Mouse (Mus musculus) MEL (cell line): Measurements from ENCODE around the gene Ezh1. TPM values are rescaled to one million over a fixed set of nuclear protein-coding genes. Genes with fewer than 3 reads are reported as not detected.

Source experiments
- DNase-seq: peaks from one replicate; pipeline ENCODE4 v3.0.0; 2011; ENCODE audit warnings: low read depth, low spot score
- H3K27ac ChIP-seq: 2 replicates; pipeline ENCODE4 v1.5.1; 2012; ENCODE audit warnings: low read depth, mild to moderate bottlenecking, control low read depth, low read length, moderate library complexity; ENCODE audit not compliant: control insufficient read depth
- H3K27me3 ChIP-seq, 2 experiments: fragments of 150-350 bp in 1 of 2; sonication (generic) in 1 of 2; 2 replicates each; pipeline ENCODE4 v1.6.1; 2012; ENCODE audit warnings: low read length in 2 of 2, mild to moderate bottlenecking in 2 of 2, improper control_type of control experiment in 1 of 2, moderate library complexity in 1 of 2; ENCODE audit not compliant: insufficient read depth in 2 of 2, control insufficient read depth in 1 of 2
- H3K36me3 ChIP-seq, 2 experiments: 2 replicates each; pipeline ENCODE4 v1.6.1; 2012 to 2014; ENCODE audit warnings: low read length in 2 of 2, improper control_type of control experiment in 1 of 2, inconsistent platforms in 1 of 2, mild to moderate bottlenecking in 1 of 2; ENCODE audit not compliant: insufficient read depth in 2 of 2, control insufficient read depth in 1 of 2
- H3K4me1 ChIP-seq, 2 experiments: fragments of 150-350 bp in 1 of 2; sonication (generic) in 1 of 2; 2 replicates each; pipeline ENCODE4 v1.6.1; 2012; ENCODE audit warnings: low read length in 2 of 2, improper control_type of control experiment in 1 of 2, mild to moderate bottlenecking in 1 of 2; ENCODE audit not compliant: insufficient read depth in 2 of 2, control insufficient read depth in 1 of 2
- H3K4me3 ChIP-seq, 2 experiments: fragments of 150-350 bp in 1 of 2; sonication (generic) in 1 of 2; 2 replicates each; pipeline ENCODE4 v1.5.1; 2012; ENCODE audit warnings: low read depth in 2 of 2, low read length in 2 of 2, mild to moderate bottlenecking in 2 of 2, moderate library complexity in 2 of 2, control low read depth in 1 of 2, improper control_type of control experiment in 1 of 2; ENCODE audit not compliant: control insufficient read depth in 1 of 2, insufficient read depth in 1 of 2
- H3K79me2 ChIP-seq: 2 replicates; pipeline ENCODE4 v1.6.1; 2012; ENCODE audit warnings: mild to moderate bottlenecking, low read length, moderate library complexity; ENCODE audit not compliant: control insufficient read depth, poor library complexity, insufficient read depth
- H3K9ac ChIP-seq: 2 replicates; pipeline ENCODE4 v1.6.1; 2012; ENCODE audit warnings: low read depth, mild to moderate bottlenecking, control low read depth, low read length, moderate library complexity; ENCODE audit not compliant: control insufficient read depth, poor library complexity, severe bottlenecking
- H3K9me3 ChIP-seq: fragments of 150-350 bp; sonication (generic); replicated peaks from 2 replicates; pipeline ENCODE4 v1.6.1; 2012; ENCODE audit warnings: mild to moderate bottlenecking, low read length, improper control_type of control experiment, moderate library complexity; ENCODE audit not compliant: insufficient read depth
- BHLHE40 ChIP-seq: IDR thresholded peaks from 2 replicates; pipeline ENCODE4 v1.6.1; 2012; ENCODE audit warnings: low read depth, mild to moderate bottlenecking, inconsistent platforms, low read length, improper control_type of control experiment, borderline replicate concordance
- CHD1 ChIP-seq: IDR thresholded peaks from 2 replicates; pipeline ENCODE4 v1.6.1; 2012; ENCODE audit warnings: low read depth, mild to moderate bottlenecking, inconsistent platforms, low read length, improper control_type of control experiment
- CTCF ChIP-seq, 3 experiments: IDR thresholded peaks in 2 of 3; conservative IDR thresholded peaks in 1 of 3; 2 replicates each; pipeline ENCODE4 v1.5.1; 2011 to 2012; ENCODE audit warnings: low read length in 3 of 3, low read depth in 2 of 3, mild to moderate bottlenecking in 2 of 3, improper control_type of control experiment in 1 of 3, inconsistent platforms in 1 of 3, mixed read lengths in 1 of 3, moderate library complexity in 1 of 3; ENCODE audit not compliant: control insufficient read depth in 1 of 3, insufficient read depth in 1 of 3, poor library complexity in 1 of 3, severe bottlenecking in 1 of 3
- EP300 ChIP-seq, 2 experiments: IDR thresholded peaks; 2 replicates each; pipeline ENCODE4 v1.6.1; 2011; ENCODE audit warnings: improper control_type of control experiment in 2 of 2, low read length in 2 of 2, low read depth in 1 of 2, mild to moderate bottlenecking in 1 of 2
- ETS1 ChIP-seq: IDR thresholded peaks from 2 replicates; pipeline ENCODE4 v1.6.1; 2012; ENCODE audit warnings: low read depth, mild to moderate bottlenecking, inconsistent platforms, low read length, improper control_type of control experiment, moderate library complexity
- GABPA ChIP-seq: IDR thresholded peaks from 2 replicates; pipeline ENCODE4 v1.6.1; 2012; ENCODE audit warnings: low read depth, mild to moderate bottlenecking, inconsistent platforms, low read length, improper control_type of control experiment, moderate library complexity
- GATA1 ChIP-seq: IDR thresholded peaks from 2 replicates; pipeline ENCODE4 v1.6.1; 2011; ENCODE audit warnings: low read depth, low read length, improper control_type of control experiment
- JUND ChIP-seq: IDR thresholded peaks from 2 replicates; pipeline ENCODE4 v1.6.1; 2011; ENCODE audit warnings: low read depth, mild to moderate bottlenecking, improper control_type of control experiment, low read length
- MAX ChIP-seq: IDR thresholded peaks from 2 replicates; pipeline ENCODE4 v1.6.1; 2011; ENCODE audit warnings: low read length, improper control_type of control experiment
- MAZ ChIP-seq: IDR thresholded peaks from 2 replicates; pipeline ENCODE4 v1.6.1; 2012; ENCODE audit warnings: low read depth, mild to moderate bottlenecking, inconsistent platforms, low read length, improper control_type of control experiment
- MEF2A ChIP-seq: IDR thresholded peaks from 2 replicates; pipeline ENCODE4 v1.6.1; 2014; ENCODE audit warnings: low read depth, mild to moderate bottlenecking, inconsistent platforms, low read length, improper control_type of control experiment; ENCODE audit not compliant: poor library complexity, insufficient replicate concordance, severe bottlenecking; ENCODE audit errors: extremely low read depth
- MXI1 ChIP-seq: IDR thresholded peaks from 2 replicates; pipeline ENCODE4 v1.6.1; 2011; ENCODE audit warnings: mild to moderate bottlenecking, low read depth, low read length, improper control_type of control experiment
- MYB ChIP-seq: IDR thresholded peaks from 2 replicates; pipeline ENCODE4 v1.6.1; 2011; ENCODE audit warnings: mild to moderate bottlenecking, low read depth, low read length, improper control_type of control experiment
- MYC ChIP-seq: IDR thresholded peaks from 2 replicates; pipeline ENCODE4 v1.6.1; 2011; ENCODE audit warnings: low read depth, mild to moderate bottlenecking, low read length, improper control_type of control experiment, moderate library complexity
- NELFE ChIP-seq: IDR thresholded peaks from 2 replicates; pipeline ENCODE4 v1.6.1; 2011; ENCODE audit warnings: low read depth, low read length, improper control_type of control experiment
- NRF1 ChIP-seq: IDR thresholded peaks from 2 replicates; pipeline ENCODE4 v1.6.1; 2014; ENCODE audit warnings: low read depth, mild to moderate bottlenecking, inconsistent platforms, low read length, improper control_type of control experiment, moderate library complexity; ENCODE audit not compliant: poor library complexity, insufficient read depth, severe bottlenecking
- POLR2A ChIP-seq, 2 experiments: IDR thresholded peaks; 2 replicates each; pipeline ENCODE4 v1.6.1; 2011 to 2012; ENCODE audit warnings: low read length in 2 of 2, mild to moderate bottlenecking in 2 of 2, control low read depth in 1 of 2, improper control_type of control experiment in 1 of 2, low read depth in 1 of 2, moderate library complexity in 1 of 2; ENCODE audit not compliant: control insufficient read depth in 1 of 2, insufficient read depth in 1 of 2, poor library complexity in 1 of 2
- POLR2AphosphoS2 ChIP-seq: IDR thresholded peaks from 2 replicates; pipeline ENCODE4 v1.6.1; 2011; ENCODE audit warnings: low read length, improper control_type of control experiment
- POLR2AphosphoS5 ChIP-seq: IDR thresholded peaks from 2 replicates; pipeline ENCODE4 v1.6.1; 2012; ENCODE audit warnings: low read depth, borderline replicate concordance, mild to moderate bottlenecking, inconsistent platforms, low read length, moderate library complexity, mixed read lengths
- RCOR1 ChIP-seq: IDR thresholded peaks from 2 replicates; pipeline ENCODE4 v1.6.1; 2012; ENCODE audit warnings: low read depth, mild to moderate bottlenecking, inconsistent platforms, low read length, improper control_type of control experiment
- SIN3A ChIP-seq: IDR thresholded peaks from 2 replicates; pipeline ENCODE4 v1.6.1; 2012; ENCODE audit warnings: low read length, improper control_type of control experiment, inconsistent platforms
- SMC3 ChIP-seq: IDR thresholded peaks from 2 replicates; pipeline ENCODE4 v1.6.1; 2011; ENCODE audit warnings: low read depth, low read length, improper control_type of control experiment
- TAL1 ChIP-seq: IDR thresholded peaks from 2 replicates; pipeline ENCODE4 v1.6.1; 2012; ENCODE audit warnings: mild to moderate bottlenecking, inconsistent platforms, low read length, moderate library complexity, mixed read lengths
- TBP ChIP-seq: IDR thresholded peaks from 2 replicates; pipeline ENCODE4 v1.8.0; 2011; ENCODE audit warnings: low read depth, low read length, improper control_type of control experiment
- TCF12 ChIP-seq: IDR thresholded peaks from 2 replicates; pipeline ENCODE4 v1.6.1; 2014; ENCODE audit warnings: low read depth, mild to moderate bottlenecking, inconsistent platforms, low read length, improper control_type of control experiment, moderate library complexity
- ZC3H11A ChIP-seq: IDR thresholded peaks from 2 replicates; pipeline ENCODE4 v1.6.1; 2012; ENCODE audit warnings: low read depth, mild to moderate bottlenecking, inconsistent platforms, low read length, improper control_type of control experiment
- ZKSCAN1 ChIP-seq: IDR thresholded peaks from 2 replicates; pipeline ENCODE4 v1.6.1; 2012; ENCODE audit warnings: low read depth, mild to moderate bottlenecking, inconsistent platforms, low read length, improper control_type of control experiment, moderate library complexity
- ZMIZ1 ChIP-seq: IDR thresholded peaks from 2 replicates; pipeline ENCODE4 v1.6.1; 2012; ENCODE audit warnings: low read depth, mild to moderate bottlenecking, inconsistent platforms, low read length, improper control_type of control experiment, moderate library complexity
- ZNF384 ChIP-seq: IDR thresholded peaks from 2 replicates; pipeline ENCODE4 v1.6.1; 2012; ENCODE audit warnings: low read depth, mild to moderate bottlenecking, inconsistent platforms, low read length, improper control_type of control experiment
- polyA plus RNA-seq, 2 experiments: library from polyadenylated mRNA; stranded (reverse) in 1 of 2; unstranded in 1 of 2; fragments of >175 nt in 1 of 2; fragments of >200 nt in 1 of 2; gene quantifications; 2 replicates each; pipeline versions ENCODE4 v1.2.1 to v1.2.4; 2012; ENCODE audit warnings: low replicate concordance in 2 of 2, low read depth in 1 of 2; ENCODE audit not compliant: insufficient read length in 2 of 2, insufficient read depth in 1 of 2, missing spikeins in 1 of 2
- total RNA-seq: library from RNA; depleted of rRNA; stranded (reverse); fragments of 300-350 nt; gene quantifications from 2 replicates; pipeline ENCODE4 v1.2.3, GENCODE M21; 2012

The Ezh1 gene
- total and polyA plus RNA-seq, 3 experiments = 5.0 to 8.4 TPM; not detected in 1

DNA sequence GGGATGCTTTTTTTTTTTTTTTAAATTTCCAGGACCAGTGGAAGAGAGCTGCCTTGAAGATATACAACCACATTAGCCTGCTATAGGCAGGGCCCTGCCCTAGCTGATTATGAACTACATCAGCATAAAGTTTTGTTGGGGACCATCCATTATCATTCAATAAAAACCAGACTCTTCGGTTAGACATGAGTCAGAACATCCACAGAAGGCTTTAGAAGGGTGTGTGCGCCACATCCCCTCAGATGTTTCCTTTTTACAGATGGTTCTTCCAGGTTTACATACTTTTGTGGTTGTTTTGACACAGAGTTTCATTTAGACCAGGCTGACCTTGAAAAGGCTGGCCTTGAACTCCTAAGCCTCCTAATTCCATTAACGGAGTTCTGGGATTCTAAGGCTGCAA is 1.9 kb downstream of the Ezh1 start:
- no peak for TF ChIP-seq POLR2AphosphoS2
- TF ChIP-seq TBP = no peak
- no peak for TF ChIP-seq POLR2AphosphoS5
- no peak for TF ChIP-seq TCF12
- no peak for TF ChIP-seq MYB
- TF ChIP-seq ZKSCAN1 = no peak
- no peak for TF ChIP-seq MAZ
- H3K79me2 ChIP-seq = peaks cover 5% of the 10 kb centered on the region; the same call in 1 of the 2 replicates
- H3K9ac ChIP-seq = no peak overlapping the region
- DNase-seq = no peak
- no peak overlapping the region for H3K27ac ChIP-seq
- peaks cover 12 to 23% of the 10 kb centered on the region in 2 experiments for H3K4me1 ChIP-seq
- no peak overlapping the region for H3K4me3 ChIP-seq
- H3K27me3 ChIP-seq = peaks cover 0 to 2% of the 10 kb centered on the region in 2 experiments; a peak in 1 of 4 replicates
- H3K9me3 ChIP-seq = no peaks in the 10 kb centered on the region
- peaks cover 0 to 19% of the 10 kb centered on the region in 2 experiments; a peak in 2 of 4 replicates for H3K36me3 ChIP-seq

DNA sequence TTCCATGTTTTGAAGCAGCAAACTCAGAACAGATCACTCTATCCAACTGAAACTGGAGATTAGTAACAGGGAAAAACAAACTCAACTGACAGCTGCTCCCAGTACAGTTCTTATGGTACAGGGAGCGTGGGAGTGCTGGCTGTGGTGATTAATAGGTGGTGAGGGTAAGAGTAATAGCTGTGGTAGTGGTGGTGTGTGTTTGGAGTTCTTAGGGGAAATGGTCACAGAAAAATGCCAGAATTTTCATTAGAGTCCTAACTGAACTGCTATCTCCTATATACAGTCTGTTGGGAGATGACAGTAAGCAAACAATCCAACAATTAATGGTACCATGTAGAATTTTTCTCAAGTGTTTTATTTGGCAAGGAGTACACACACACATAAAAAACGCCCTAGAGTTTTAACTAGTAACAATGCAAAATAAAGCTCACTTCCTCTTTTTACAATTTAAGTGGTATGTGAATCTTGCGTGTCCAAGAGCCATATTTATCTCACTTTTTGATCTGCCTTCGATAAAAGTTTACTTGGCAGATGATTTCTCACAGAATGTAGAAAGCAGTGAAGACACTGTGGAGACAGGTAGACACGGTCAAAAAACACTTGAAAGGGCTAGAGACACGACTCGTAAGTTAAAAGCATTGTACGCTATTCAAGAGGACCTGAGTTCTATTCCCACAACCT is 4.8 kb downstream of the Ezh1 start:
- Histone ChIP-seq H3K4me3 (peak overlapping the region in 1 of 2 experiments; percentile 12; a peak in 1 of 4 replicates), H3K9ac (0 out of 2 replicates have a peak overlapping the region, but pooled peaks have one; percentile 4)
- TF ChIP-seq NELFE (no peak), CTCF (IDR thresholded peaks at IDR 0.05 in 2 of 3, conservative IDR thresholded peaks at IDR 0.05 in 1 of 3; ENCODE audit: control insufficient read depth in 1 of 3, insufficient read depth in 1 of 3, low read depth in 2 of 3, low read length in 3 of 3, poor library complexity in 1 of 3, severe bottlenecking in 1 of 3) (no peak), MYC (peak; percentile 4; the same call in 1 of the 2 replicates), BHLHE40 (no peak), POLR2AphosphoS5 (no peak), EP300 (IDR thresholded peaks at IDR 0.05; ENCODE audit: low read depth in 1 of 2, low read length in 2 of 2) (peak; percentile 54 to 91), SMC3 (0 out of 2 replicates have a peak, but pooled peaks have one; percentile 11), ZMIZ1 (no peak), TAL1 (peak; percentile 29; the same call in 1 of the 2 replicates), TCF12 (peak; percentile 43), ZC3H11A (no peak; the same call in 1 of the 2 replicates), NRF1 (no peak), MEF2A (no peak), GATA1 (peak; percentile 93), MAX (no peak), MAZ (no peak), MXI1 (peak; percentile 50; the same call in 1 of the 2 replicates), RCOR1 (peak; percentile 68), ZKSCAN1 (no peak), POLR2AphosphoS2 (no peak), CHD1 (no peak), GABPA (no peak), ZNF384 (peak; percentile 64), JUND (no peak), POLR2A (IDR thresholded peaks at IDR 0.05; ENCODE audit: control insufficient read depth in 1 of 2, insufficient read depth in 1 of 2, low read depth in 1 of 2, low read length in 2 of 2, poor library complexity in 1 of 2) (no peak), ETS1 (peak; percentile 64; the same call in 1 of the 2 replicates), SIN3A (peak; percentile 66; the same call in 1 of the 2 replicates)

More for the DNA sequence above, 4.8 kb downstream of the Ezh1 start:
- H3K27ac ChIP-seq = peak overlapping the region; percentile 72
- DNase-seq = peak; percentile 76
- peaks cover 5% of the 10 kb centered on the region; the same call in 1 of the 2 replicates for H3K79me2 ChIP-seq
- H3K36me3 ChIP-seq = peaks cover 0 to 19% of the 10 kb centered on the region in 2 experiments; a peak in 2 of 4 replicates
- peaks cover 9 to 20% of the 10 kb centered on the region in 2 experiments for H3K4me1 ChIP-seq
- H3K9me3 ChIP-seq = no peaks in the 10 kb centered on the region
- H3K27me3 ChIP-seq = no peaks in the 10 kb centered on the region
